Mouse (Mus musculus): ENCODE results near the gene Mgat3. TPM values are rescaled to one million over a fixed set of nuclear protein-coding genes. Genes with fewer than 3 reads are reported as not detected.

Gene Mgat3
- polyA plus RNA-seq, 1 experiment from 2014 or later = 11.8 TPM

DNA sequence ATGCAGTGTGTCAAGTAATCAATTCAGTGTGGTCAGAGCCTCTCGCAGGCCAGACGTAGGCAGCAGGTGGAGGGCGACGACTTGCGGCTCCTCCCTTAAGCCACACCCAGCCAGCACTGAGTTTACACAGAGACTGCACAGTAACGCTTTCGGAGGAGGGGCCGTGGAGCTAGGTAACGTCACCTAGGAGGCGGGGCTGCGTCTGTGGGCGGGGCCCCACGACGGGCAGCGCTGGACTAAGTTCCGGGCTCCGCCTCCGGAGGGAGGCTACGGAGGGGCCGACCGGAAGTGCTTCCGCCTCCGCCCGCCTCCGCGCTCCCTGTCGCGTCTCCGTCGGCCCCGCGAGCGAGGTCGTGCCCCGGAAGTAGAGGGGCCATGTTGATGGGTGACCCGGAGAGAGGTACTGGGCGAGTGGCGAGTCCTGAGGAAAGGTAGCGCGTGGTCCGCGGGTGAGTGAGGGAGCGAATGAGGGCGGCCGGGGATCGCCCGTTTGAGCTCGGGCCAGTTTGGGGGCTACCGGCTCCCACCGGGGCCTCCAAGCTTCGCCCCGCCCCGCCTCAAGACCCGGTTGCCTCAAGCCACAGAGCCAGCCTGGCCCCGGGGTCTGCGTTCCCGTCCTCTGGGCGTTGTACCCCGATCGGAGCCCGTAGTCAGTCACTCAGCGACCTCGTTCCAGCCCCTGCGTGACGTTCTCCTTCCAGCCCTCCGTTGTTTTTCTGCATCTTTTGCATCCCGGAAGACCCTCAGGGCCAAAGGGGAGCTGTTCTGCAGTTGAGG is 60.4 kb downstream of the Mgat3 start, which contains the start of gene Mief1:
TSS of gene Mief1 (plus strand) at position 286 of the 777 bp plus-strand sequence.
- Histone ChIP-seq H3K4me1 (peaks cover 18% of the 10 kb centered on the region), H3K9ac (replicated peaks) (peak within 1 kb of the TSS; percentile 81), H3K9me3 (no peaks in the 10 kb centered on the region), H3K27ac (replicated peaks) (peak within 1 kb of the TSS; percentile 76), H3K4me2 (replicated peaks) (peak within 1 kb of the TSS; percentile 69), H3K27me3 (no peaks in the 10 kb centered on the region), H3K4me3 (peak within 1 kb of the TSS; percentile 79), H3K36me3 (peaks cover 33% of the 10 kb centered on the region)
- ATAC-seq (ENCODE audit: low FRiP score, low read depth) = peak; percentile 96
- under 1% methylated on average over 66 of the region's 67 CpGs for WGBS

- Histone ChIP-seq H3K27ac (replicated peaks) (no peak within 1 kb of the TSS), H3K4me3 (peak within 1 kb of the TSS; percentile 79), H3K4me2 (replicated peaks) (peak within 1 kb of the TSS; percentile 69), H3K27me3 (no peaks in the 10 kb centered on the region), H3K9me3 (no peaks in the 10 kb centered on the region), H3K9ac (replicated peaks) (peak within 1 kb of the TSS; percentile 81), H3K36me3 (peaks cover 42% of the 10 kb centered on the region), H3K4me1 (peaks cover 18% of the 10 kb centered on the region)
- 94% methylated on average over 9 of the region's 9 CpGs for WGBS
- no peak for ATAC-seq (ENCODE audit: low FRiP score, low read depth)
These were observed 62.0 kb downstream of the Mgat3 start, which contains the start of gene AC140267.1 for GRCm38 (mm10) chr15:80235535-80235934. Gene AC140267.1, plus strand, starts transcription at chr15:80235835.

GRCm38 (mm10) chr15:80248135-80248534 is 74.6 kb downstream of the Mgat3 start:
- H3K9ac ChIP-seq (replicated peaks) = no peak overlapping the region
- H3K4me3 ChIP-seq = no peak overlapping the region
- no peaks in the 10 kb centered on the region for H3K4me1 ChIP-seq
- peaks cover 83% of the 10 kb centered on the region for H3K36me3 ChIP-seq
- no peak overlapping the region for H3K27ac ChIP-seq (replicated peaks)
- WGBS = 97% methylated on average over 12 of the region's 12 CpGs
- no peak for ATAC-seq (ENCODE audit: low FRiP score, low read depth)
- H3K9me3 ChIP-seq = no peaks in the 10 kb centered on the region
- no peaks in the 10 kb centered on the region for H3K27me3 ChIP-seq
- no peak overlapping the region for H3K4me2 ChIP-seq (replicated peaks)

GRCm38 (mm10) chr15:80248596-80248995 is 75.1 kb downstream of the Mgat3 start:
- Histone ChIP-seq H3K4me3 (no peak overlapping the region), H3K27ac (replicated peaks) (no peak overlapping the region), H3K9ac (replicated peaks) (no peak overlapping the region), H3K27me3 (no peaks in the 10 kb centered on the region), H3K4me2 (replicated peaks) (no peak overlapping the region), H3K4me1 (peaks cover 4% of the 10 kb centered on the region; the same call in 1 of the 2 replicates), H3K36me3 (peaks cover 78% of the 10 kb centered on the region), H3K9me3 (no peaks in the 10 kb centered on the region)
- 95% methylated on average over 1 of the region's 1 CpGs for WGBS
- ATAC-seq (ENCODE audit: low FRiP score, low read depth) = no peak

DNA sequence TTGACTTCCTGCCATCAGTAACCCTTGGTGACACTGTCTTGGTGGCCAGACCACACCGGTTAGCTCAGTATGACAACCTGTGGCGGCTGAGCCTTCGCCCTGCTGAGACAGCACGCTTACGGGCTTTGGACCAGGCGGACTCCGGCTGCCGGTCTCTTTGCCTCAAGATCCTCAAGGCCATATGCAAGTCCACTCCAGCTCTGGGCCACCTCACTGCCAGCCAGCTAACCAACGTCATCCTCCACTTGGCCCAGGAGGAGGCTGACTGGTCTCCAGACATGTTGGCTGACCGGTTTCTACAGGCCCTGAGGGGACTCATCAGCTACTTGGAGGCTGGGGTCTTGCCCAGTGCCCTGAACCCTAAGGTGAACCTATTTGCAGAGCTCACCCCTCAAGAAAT is 76.2 kb downstream of the Mgat3 start:
- Histone ChIP-seq H3K9ac (replicated peaks) (no peak overlapping the region), H3K27ac (replicated peaks) (no peak overlapping the region), H3K4me2 (replicated peaks) (no peak overlapping the region), H3K36me3 (peaks cover 68% of the 10 kb centered on the region), H3K27me3 (no peaks in the 10 kb centered on the region), H3K4me3 (no peak overlapping the region), H3K4me1 (peaks cover 14% of the 10 kb centered on the region), H3K9me3 (no peaks in the 10 kb centered on the region)
- ATAC-seq (ENCODE audit: low FRiP score, low read depth) = no peak
- WGBS = 98% methylated on average over 10 of the region's 10 CpGs

GRCm38 (mm10) chr15:80250586-80250985 is 77.1 kb downstream of the Mgat3 start:
- H3K36me3 ChIP-seq = peaks cover 63% of the 10 kb centered on the region
- H3K4me1 ChIP-seq = peaks cover 14% of the 10 kb centered on the region
- no peak for ATAC-seq (ENCODE audit: low FRiP score, low read depth)
- no peak overlapping the region for H3K9ac ChIP-seq (replicated peaks)
- WGBS = 95% methylated on average over 6 of the region's 6 CpGs
- no peak overlapping the region for H3K4me2 ChIP-seq (replicated peaks)
- H3K27ac ChIP-seq (replicated peaks) = no peak overlapping the region
- H3K9me3 ChIP-seq = no peaks in the 10 kb centered on the region
- H3K4me3 ChIP-seq = no peak overlapping the region
- H3K27me3 ChIP-seq = no peaks in the 10 kb centered on the region

- Histone ChIP-seq H3K4me3 (no peak overlapping the region), H3K27ac (replicated peaks) (peak overlapping the region; percentile 98; the same call in 1 of the 2 replicates), H3K9me3 (no peaks in the 10 kb centered on the region), H3K36me3 (peaks cover 60% of the 10 kb centered on the region), H3K4me2 (replicated peaks) (peak overlapping the region; percentile 96; the same call in 1 of the 2 replicates), H3K4me1 (peaks cover 34% of the 10 kb centered on the region), H3K9ac (replicated peaks) (no peak overlapping the region), H3K27me3 (no peaks in the 10 kb centered on the region)
- ATAC-seq (ENCODE audit: low FRiP score, low read depth) = no peak
- WGBS = 42% methylated on average over 2 of the region's 2 CpGs
These were observed 80.0 kb downstream of the Mgat3 start for GRCm38 (mm10) chr15:80253530-80253929.

GRCm38 (mm10) chr15:80254207-80254606 is 80.7 kb downstream of the Mgat3 start:
- H3K4me2 ChIP-seq (replicated peaks) = peak overlapping the region; percentile 96
- H3K27ac ChIP-seq (replicated peaks) = peak overlapping the region; percentile 98
- peak overlapping the region; percentile 99 for H3K4me3 ChIP-seq
- peaks cover 59% of the 10 kb centered on the region for H3K36me3 ChIP-seq
- peaks cover 36% of the 10 kb centered on the region for H3K4me1 ChIP-seq
- H3K9ac ChIP-seq (replicated peaks) = peak overlapping the region; percentile 80
- no peak for ATAC-seq (ENCODE audit: low FRiP score, low read depth)
- no peaks in the 10 kb centered on the region for H3K9me3 ChIP-seq
- 56% methylated on average over 6 of the region's 6 CpGs for WGBS
- no peaks in the 10 kb centered on the region for H3K27me3 ChIP-seq

DNA sequence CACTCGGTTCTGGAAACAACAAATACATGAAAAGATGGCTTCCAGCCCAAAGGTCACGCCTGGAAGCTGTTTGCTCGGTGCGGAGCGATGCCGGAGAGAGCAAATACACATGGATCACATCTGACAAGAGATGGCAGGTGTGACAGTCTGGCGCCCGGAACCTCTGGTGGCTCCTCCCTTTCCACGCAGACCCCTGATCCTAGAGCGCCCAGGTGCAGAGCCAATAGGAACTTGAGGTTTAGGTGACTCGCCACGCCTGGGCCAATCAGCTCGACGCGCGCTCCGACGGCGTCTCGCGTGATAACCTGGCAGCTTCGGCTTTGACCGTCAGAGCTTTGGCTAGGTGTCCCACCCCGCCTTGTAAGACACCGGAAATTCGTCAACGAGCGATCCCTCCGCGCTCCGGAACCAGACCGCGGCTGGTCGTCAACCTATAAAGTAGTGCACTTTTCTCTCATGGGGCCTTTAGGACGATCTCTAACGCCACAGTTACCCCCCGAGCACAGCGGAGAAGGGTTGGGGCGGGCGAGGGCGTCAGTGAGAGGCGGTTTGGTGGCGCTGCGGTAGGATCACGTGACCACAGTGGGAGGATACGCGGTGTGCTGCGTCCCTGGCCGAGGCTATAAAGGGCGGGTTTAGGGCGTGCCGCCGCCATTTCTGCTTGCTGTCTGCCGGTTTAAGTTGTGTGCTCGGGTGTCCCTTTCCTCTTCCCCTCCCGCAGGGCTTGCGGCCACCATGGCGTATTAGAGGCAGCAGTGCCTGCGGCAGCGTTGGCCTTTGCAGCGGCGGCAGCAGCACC is 81.5 kb downstream of the Mgat3 start, which contains the start of gene Atf4:
TSS of gene Atf4 (plus strand) at position 338 of the 799 bp plus-strand sequence.
- H3K4me2 ChIP-seq (replicated peaks) = peak within 1 kb of the TSS; percentile 96
- no peaks in the 10 kb centered on the region for H3K27me3 ChIP-seq
- H3K9ac ChIP-seq (replicated peaks) = peak within 1 kb of the TSS; percentile 100
- H3K27ac ChIP-seq (replicated peaks) = peak within 1 kb of the TSS; percentile 98
- peaks cover 59% of the 10 kb centered on the region for H3K36me3 ChIP-seq
- H3K9me3 ChIP-seq = no peaks in the 10 kb centered on the region
- under 1% methylated on average over 62 of the region's 62 CpGs for WGBS
- H3K4me3 ChIP-seq = peak within 1 kb of the TSS; percentile 99
- peaks cover 36% of the 10 kb centered on the region for H3K4me1 ChIP-seq
- ATAC-seq (ENCODE audit: low FRiP score, low read depth) = peak; percentile 97

- H3K4me1 ChIP-seq = peaks cover 36% of the 10 kb centered on the region
These were observed 82.2 kb downstream of the Mgat3 start for GRCm38 (mm10) chr15:80255646-80256121.

GRCm38 (mm10) chr15:80256242-80256641 is 82.7 kb downstream of the Mgat3 start:
- peak overlapping the region; percentile 98 for H3K27ac ChIP-seq (replicated peaks)
- H3K4me3 ChIP-seq = peak overlapping the region; percentile 99
- WGBS = 14% methylated on average over 16 of the region's 16 CpGs
- ATAC-seq (ENCODE audit: low FRiP score, low read depth) = no peak
- H3K4me2 ChIP-seq (replicated peaks) = peak overlapping the region; percentile 96
- peak overlapping the region; percentile 100 for H3K9ac ChIP-seq (replicated peaks)
- peaks cover 36% of the 10 kb centered on the region for H3K4me1 ChIP-seq
- H3K27me3 ChIP-seq = no peaks in the 10 kb centered on the region
- peaks cover 57% of the 10 kb centered on the region for H3K36me3 ChIP-seq
- no peaks in the 10 kb centered on the region for H3K9me3 ChIP-seq

More at GRCm38 (mm10) chr15:80255646-80256121, 82.2 kb downstream of the Mgat3 start:
- Histone ChIP-seq H3K9ac (replicated peaks) (peak overlapping the region; percentile 100), H3K4me3 (peak overlapping the region; percentile 99), H3K4me2 (replicated peaks) (peak overlapping the region; percentile 96), H3K27ac (replicated peaks) (peak overlapping the region; percentile 98), H3K36me3 (peaks cover 59% of the 10 kb centered on the region), H3K27me3 (no peaks in the 10 kb centered on the region), H3K9me3 (no peaks in the 10 kb centered on the region)
- peak; percentile 50 for ATAC-seq (ENCODE audit: low FRiP score, low read depth)
- WGBS = under 1% methylated on average over 51 of the region's 51 CpGs
